Mouse (Mus musculus): ENCODE data around the gene Aipl1. TPM values are rescaled to one million over a fixed set of nuclear protein-coding genes. Genes with fewer than 3 reads are reported as not detected.
A peak's percentile ranks its signal among the peaks of the same experiment; 100 is the strongest.
"Not testable (repeated sequence)": the region's sequence is repeated elsewhere in the genome, so short reads cannot be mapped to it uniquely, and the experiment has no call there.

Aipl1 gene
- polyA plus RNA-seq, 2 experiments from 2014 or later, result 0.33 TPM; not detected in 1

- no peak for ATAC-seq
Measured at GRCm38 (mm10) chr11:72014674-72015073, 22.6 kb downstream of the Aipl1 start.

DNA sequence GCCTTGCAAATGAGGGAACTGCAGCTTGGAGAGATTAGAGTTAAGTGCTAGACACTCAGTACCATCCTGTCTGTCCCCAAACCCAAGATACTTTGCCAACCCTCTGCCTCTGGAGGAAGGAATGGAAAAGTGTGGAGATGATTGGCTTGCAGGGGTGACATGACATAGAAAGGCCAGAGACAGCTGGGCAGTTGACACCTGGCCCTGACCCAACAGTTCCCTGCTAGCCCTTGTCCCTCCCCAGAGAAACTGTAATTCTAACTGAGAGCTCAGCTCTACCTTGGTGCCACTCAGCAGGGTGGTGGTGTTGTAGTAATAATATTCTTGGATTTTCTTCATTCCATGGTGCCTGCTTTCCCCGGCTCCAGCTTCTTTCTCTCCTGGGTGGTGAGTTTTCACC is 25.4 kb downstream of the Aipl1 start:
- no peak for ATAC-seq

- peak; percentile 57 for ATAC-seq
Measured at GRCm38 (mm10) chr11:72010940-72011722, 26.2 kb downstream of the Aipl1 start.

DNA sequence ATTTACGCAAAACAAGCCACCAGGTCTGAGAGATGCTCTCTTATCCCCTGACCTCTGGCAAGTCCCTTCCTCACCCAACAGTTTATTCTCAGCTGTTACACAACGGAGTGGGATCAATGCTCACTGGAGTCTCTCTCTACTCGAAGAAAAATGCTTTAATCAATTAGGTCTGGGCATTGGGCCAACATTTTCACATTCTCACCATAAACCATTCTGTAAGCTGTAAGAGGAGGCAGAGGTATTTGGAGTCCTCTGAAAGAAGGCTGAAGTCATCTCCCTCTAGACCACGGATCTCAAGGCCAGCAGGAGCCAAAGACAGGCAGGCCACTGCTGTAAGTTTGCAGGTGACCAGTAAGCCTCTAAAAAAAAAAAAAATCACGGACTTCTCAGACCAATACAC is 26.9 kb downstream of the Aipl1 start:
- no peak for ATAC-seq

GRCm38 (mm10) chr11:72005547-72005946 is 31.8 kb downstream of the Aipl1 start:
- ATAC-seq, result no peak

DNA sequence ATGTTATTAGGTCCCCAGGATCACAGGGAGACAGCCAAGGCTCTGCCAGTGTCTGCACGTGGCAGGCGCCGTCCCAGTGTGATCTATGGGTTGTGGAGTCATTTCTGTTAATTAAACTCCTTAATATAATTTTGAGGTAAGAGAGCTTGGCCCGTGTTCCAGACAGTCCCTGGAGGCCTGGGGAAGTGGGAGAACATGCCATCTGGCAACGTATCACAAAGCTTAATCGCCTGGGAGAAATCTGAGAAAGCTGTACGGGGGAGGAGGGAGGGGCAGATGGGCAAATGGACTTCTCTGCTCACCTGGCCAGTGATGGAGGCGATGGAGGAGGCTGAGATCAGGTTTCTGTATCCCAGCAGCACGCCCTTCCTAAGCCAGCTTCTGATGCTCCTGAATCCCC is 34.1 kb downstream of the Aipl1 start:
- ATAC-seq, result no peak

GRCm38 (mm10) chr11:72002138-72002853 is 35.0 kb downstream of the Aipl1 start:
- peak; percentile 38 for ATAC-seq

GRCm38 (mm10) chr11:72000194-72000593 is 37.1 kb downstream of the Aipl1 start:
- ATAC-seq, result peak; percentile 55

- ATAC-seq, result no peak
Measured at GRCm38 (mm10) chr11:71996805-71997204, 40.5 kb downstream of the Aipl1 start.

- ATAC-seq, result peak; percentile 88
Measured at GRCm38 (mm10) chr11:71995968-71996511, 41.3 kb downstream of the Aipl1 start.

GRCm38 (mm10) chr11:71992438-71992837 is 44.9 kb downstream of the Aipl1 start:
- ATAC-seq, result no peak

DNA sequence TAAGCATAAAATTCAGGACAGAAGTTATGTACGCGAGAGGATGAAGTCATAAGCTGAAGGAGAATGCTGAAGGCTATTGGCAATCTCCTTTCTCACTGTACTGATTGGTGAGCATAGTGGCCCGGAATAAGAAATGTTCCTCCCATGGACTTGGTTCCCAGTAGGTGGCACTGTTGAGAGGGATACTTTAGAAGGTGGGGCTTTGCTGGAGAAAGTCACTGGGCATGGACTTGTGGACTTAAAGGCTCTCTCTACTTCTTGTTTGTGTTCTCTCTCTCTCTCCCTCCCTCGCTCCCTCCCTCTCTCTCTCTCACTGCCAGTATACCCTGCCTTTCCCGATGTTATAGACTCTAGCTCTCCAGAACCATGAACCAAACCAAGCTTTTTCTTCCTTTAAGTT is 45.8 kb downstream of the Aipl1 start:
- ATAC-seq, result peak; percentile 43

DNA sequence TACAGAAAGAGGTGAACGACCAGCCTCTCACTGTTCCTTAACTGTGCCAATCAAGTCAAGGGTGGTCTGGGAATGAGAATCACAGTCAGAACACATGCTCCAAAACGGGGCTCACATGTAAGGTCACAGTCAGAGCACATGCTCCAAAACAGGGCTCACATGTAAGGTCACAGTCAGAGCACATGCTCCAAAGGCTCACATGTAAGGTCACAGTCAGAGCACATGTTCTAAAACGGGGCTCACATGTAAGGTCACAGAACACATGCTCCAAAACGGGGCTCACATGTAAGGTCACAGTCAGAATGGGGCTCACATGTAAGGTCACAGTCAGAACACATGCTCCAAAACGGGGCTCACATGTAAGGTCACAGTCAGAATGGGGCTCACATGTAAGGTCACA is 47.9 kb downstream of the Aipl1 start:
- ATAC-seq, result not testable (repeated sequence)

- ATAC-seq, result no peak
Measured at GRCm38 (mm10) chr11:71987159-71988150, 49.9 kb downstream of the Aipl1 start.

GRCm38 (mm10) chr11:71985783-71986182 is 51.5 kb downstream of the Aipl1 start:
- ATAC-seq, result no peak

DNA sequence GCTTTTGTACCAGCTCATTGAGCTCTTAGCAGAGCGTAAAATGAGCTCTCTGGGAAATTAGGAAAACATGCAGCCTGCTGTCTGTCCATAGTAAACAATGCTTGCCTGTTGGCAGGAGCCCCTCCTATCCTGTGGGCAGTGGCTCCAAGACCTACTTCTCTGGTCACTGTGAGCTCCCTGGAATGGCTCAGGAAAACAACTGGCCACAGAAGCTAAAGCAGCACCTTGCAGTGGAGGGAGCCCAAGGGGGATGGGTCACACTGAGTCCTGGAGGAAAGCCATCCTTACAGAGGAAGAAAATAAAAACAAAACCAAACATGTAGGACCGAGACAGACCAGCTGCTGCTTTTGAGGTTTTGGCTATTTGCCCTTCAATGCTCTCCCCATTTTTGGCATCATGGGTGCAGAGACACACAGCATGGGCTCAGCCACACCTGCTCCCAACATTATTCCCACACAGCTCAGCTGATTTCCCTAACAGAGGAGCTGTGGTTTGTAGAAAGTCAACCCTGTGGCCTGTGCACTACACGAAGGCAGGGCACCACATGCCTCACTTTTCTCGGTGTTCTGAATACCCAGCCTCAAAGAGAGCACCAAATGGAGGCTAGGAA is 52.1 kb downstream of the Aipl1 start:
- no peak for ATAC-seq

- no peak for ATAC-seq
Measured at GRCm38 (mm10) chr11:71984093-71984492, 53.2 kb downstream of the Aipl1 start.

Other genes with a start within 250 kb of the Aipl1 start
- 1 to 10 TPM; 9.5 to 9.7 TPM for gene Pimreg, start 4.5 kb upstream of the Aipl1 start, polyA plus RNA-seq (2017; shearing (Covaris generic))
- gene Pitpnm3, start 98.3 kb upstream of the Aipl1 start, polyA plus RNA-seq (2017; shearing (Covaris generic)), result not detected
- not detected for gene Gm43951, start 169.3 kb upstream of the Aipl1 start, polyA plus RNA-seq (2017; shearing (Covaris generic))
- 10 to 100 TPM; 18.5 to 19.6 TPM for gene 4933427D14Rik, start 169.9 kb upstream of the Aipl1 start, polyA plus RNA-seq (2017; shearing (Covaris generic))
- gene Txndc17, start 170.0 kb upstream of the Aipl1 start, polyA plus RNA-seq (2017; shearing (Covaris generic)), result 100 to 1,000 TPM; 118 to 131 TPM
- 10 to 100 TPM; 13.0 to 15.6 TPM for gene Med31, start 178.1 kb upstream of the Aipl1 start, polyA plus RNA-seq (2017; shearing (Covaris generic))
- not detected for gene Slc13a5, start 229.7 kb upstream of the Aipl1 start, polyA plus RNA-seq (2017; shearing (Covaris generic))